Mouse (Mus musculus): ENCODE measurements at regions not wholly inside any gene's neighbourhood (a gene's known extent, or its start where the extent isn't known, plus 50 kb on each side); places are given as distances from the start of the nearest gene placed in this dataset.

DNA sequence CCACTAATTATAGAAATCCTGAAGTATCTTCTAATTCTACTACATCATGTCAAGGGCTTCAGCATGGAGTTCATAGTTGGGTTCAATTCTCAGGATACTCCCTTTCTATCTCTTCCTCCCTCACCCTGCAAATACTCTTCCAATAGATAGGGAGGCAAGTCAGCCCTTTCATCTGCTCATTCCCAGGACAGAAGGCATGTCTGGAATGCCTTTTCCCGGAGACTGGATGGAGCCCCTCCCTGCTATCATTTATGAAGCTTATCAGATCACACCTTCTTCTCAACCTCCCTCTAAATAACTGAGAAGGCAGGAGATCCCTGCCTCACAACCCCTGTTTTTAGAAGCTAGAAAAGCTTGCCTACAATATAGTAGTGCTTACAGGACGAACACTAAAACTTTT lies 1010.6 kb downstream of the A830018L16Rik start:
- no peak for TF ChIP-seq CTCF (IDR thresholded peaks at IDR 0.05; ENCODE audit: low read depth, low read length)
- TF ChIP-seq EP300 (IDR thresholded peaks at IDR 0.05; ENCODE audit: insufficient read depth, low read depth, low read length), result no peak

Measured in ES-Bruce4 (cell line).